Mouse (Mus musculus) gastrocnemius, postnatal 25 days (tissue): Measurements from ENCODE around the gene Tlr9. TPM values are rescaled to one million over a fixed set of nuclear protein-coding genes. Genes with fewer than 3 reads are reported as not detected.

Experiments used
- DNase-seq: peaks from one replicate; pipeline ENCODE4 v3.0.0; 2022
- total RNA-seq, 2 experiments: library from RNA; stranded (reverse); gene quantifications; 1 replicate in 1 of 2; 2 replicates in 1 of 2; pipeline ENCODE4 v1.2.3; 2021

The Tlr9 gene
- total RNA-seq, 2 experiments from 2014 or later, result 0.21 to 0.33 TPM

DNA sequence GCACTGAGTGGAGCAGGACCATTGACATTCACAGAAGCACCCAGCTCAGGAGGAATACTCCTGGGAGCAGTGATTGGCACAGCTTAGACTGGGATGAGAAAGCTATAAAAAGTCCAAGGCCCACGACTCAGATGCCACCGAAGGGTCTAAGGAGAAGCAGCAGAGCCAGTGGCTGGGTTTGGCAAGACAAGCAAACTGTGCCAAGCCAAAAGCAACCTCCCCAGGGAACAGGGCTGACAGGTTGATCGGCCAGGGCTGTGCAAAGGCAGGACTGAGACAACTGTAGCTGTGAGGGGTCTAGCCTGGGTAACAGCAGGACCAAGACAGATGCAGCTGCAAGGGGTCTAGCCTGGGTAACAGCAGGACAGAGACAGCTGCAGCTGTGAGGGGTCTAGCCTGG, 10.6 kb downstream of the Tlr9 start:
- no peak for DNase-seq

DNA sequence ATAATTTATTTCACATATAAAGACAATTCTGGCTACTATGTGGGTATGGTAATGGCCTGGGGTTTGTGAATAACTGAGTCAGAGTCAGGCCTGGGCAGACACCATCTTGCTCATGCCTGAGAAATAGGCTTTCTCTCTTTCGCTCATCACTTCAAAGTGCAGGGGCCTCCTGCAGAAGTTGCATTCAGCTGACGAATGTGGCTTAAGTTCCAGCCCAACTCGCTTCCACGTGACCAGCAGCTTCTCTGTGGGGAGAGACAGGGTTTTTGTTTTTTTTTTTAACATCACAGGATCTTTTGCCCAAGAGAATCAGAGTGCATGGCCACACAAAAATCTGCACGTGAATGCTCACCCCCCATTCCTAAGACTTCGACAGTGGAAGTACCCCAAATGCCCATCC, 11.6 kb downstream of the Tlr9 start:
- no peak for DNase-seq

DNA sequence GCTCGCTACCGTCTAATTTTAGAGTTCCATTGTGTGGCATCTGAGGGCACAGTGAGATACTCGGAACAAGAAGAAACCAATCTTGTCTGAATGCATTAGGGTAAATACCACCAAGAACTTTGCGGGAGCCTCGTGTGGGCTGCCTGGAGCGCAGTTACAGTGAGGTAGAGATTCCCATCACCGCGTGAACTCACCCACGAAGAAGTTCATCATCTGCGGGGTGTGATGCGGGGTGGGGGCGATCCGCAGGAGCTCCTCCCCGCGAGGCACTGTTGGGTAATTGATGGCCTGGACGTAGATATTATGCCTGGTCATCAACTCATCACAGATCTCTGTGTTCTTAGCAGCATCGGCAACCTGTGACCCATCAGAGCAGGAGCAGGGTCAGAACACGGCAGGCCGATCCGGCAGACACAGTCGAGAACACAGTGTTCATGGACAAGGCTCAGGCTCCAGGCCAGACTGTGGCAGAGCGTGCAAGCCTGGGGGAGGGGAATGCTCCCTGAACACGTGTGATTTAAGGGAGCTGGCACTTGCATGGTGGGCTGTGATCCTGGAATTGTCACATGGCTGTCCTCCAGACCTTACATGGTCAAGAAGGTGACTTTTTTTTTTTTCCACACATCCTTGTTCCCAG, 12.9 kb downstream of the Tlr9 start:
- DNase-seq, result peak; percentile 40

DNA sequence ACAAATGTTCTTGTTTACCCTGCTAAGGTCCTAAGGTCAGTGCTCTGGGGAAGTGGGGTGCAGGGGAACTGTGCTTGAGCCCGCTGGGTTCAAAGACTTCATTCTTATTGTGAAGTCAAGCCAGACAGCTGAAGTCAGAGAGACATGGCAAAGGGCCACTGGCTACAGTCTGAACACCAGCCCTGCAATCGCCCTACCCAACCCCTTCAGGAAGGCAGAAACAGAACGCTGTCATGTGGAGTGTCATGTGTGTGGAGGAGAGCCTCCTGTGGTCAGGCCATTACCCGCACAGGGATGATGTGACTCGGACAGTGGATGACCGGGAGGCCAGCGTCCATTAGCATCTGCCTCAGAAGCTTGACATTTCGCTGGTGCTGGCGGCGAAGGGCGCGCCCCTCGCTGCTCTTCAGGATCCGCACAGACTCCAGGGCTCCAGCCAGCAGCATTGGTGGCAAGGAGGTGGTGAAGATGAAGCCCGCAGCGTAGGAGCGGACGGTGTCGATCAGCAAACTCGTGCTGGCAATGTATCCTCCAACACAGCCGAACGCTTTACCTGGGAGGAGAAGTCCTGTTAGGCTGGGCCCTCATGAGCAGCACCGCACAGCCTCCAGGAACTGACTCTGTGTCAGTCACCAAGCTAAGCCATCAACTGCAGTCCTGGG, 13.9 kb downstream of the Tlr9 start:
- DNase-seq, result peak; percentile 21

DNA sequence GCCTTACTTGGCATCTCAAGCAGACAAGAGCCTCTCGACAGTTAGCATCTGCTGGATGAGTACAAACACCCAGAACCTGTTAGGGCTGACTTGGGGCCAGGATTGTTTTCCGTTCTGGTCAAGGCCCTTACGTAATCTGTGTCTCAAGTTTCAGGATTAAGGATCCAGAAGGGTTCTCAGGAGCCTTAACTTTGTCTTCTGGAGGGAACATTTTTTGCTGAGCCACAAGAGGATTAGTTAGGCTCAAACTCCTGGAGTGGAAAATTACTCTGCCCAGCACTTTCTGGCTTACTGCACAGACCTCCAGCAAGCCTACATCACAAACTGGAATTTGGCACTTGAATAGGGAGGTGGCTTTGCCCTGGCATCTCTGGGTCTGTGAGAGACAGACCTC, 14.4 kb downstream of the Tlr9 start:
- DNase-seq, result no peak

DNA sequence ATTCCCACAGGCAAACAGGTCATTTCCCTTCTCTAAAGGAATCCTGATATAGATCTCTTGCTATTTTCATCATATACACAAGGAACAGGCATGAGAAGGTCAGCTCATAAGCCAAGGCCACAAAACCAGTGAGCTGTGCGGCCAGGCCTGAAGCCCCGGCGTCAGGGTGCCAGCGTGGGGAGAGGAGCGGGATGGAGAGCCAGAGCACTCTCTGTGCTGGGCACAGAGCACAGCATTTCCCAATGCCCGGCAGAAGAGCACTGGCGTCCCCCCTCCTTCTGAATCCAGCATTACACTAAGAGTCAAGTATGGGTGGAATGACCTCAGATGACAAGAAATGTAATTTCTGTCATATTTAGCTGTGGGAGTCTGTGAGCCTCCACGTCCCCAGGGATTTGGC, 15.0 kb downstream of the Tlr9 start:
- DNase-seq, result no peak

DNA sequence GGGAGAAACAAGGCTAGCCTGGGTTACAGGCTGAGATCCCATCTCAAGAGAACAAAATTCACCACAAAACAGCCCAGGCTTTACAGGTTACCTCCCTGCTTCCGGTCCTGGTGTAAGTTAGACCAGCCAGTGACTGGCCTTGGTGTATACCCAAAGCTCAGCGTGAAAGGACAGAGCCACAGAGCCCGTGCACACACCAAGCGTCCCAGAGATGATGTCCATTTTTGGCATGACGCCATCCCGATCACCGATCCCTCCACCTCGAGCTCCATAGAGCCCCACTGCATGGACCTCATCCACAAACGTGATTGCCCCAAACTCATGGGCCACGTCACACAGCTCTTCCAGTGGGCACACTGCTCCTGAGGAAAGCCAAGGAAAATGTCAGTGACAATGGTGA, 15.5 kb downstream of the Tlr9 start:
- no peak for DNase-seq

DNA sequence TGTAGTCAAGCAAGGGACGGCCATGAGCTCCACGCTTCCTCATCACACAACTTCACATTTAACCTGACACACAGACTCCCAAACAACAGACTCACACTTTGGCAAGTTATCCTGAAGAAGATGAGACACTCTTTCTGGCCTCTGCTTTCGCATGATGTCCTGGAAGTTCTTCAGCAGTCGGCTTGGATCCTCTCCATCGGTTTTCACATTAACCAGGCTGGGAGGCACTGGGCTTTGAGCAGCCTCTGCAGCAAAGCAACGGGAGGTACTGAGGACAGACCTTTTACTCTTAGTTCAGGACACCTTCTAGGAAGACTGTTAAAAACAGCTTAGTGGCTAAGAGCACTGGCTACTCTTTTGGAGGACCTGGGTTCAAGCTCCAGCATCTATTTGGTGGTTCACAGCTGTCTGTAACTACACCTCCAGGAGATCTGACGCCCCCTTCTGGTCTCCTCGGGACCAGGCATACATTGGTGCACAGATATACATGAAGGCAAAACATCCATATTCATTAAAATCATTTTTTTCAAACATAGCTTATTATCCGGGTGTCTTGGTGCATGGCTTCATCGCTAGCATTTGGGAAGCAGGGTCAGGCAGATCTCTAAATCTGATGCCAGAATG, 19.3 kb downstream of the Tlr9 start:
- no peak for DNase-seq

DNA sequence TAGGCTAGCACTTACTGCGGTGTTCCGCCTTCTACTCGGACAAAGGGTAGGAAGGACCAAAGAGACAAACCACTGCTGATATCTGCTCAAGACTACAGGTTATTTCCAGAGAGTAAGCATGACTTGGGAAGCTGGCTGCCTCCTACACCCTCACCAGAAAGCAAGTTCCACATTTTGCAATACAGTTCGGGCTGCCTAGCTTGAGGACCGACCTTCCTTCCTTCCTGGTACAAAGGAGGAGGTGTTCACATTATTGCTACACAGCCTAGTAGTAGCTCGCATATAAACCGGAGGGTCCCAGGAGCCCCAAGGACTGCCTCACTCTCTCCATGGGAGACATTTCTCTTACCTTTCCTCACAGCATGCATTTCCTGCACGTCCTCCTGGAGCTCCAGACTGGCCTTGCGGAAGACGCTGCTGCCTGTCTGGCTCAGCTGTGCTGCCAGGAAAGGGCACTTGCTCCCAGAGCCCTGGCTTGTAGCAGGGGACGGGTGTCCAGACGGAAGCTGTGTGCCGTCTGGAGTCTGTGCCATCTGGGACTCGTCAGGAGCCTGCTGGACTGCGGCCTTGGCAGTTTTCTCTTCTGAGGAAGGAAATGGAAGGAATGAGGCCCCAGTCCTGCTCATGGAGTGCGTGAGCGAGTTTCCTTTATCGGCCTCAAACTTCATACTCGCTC, 20.6 kb downstream of the Tlr9 start:
- peak; percentile 58 for DNase-seq

DNA sequence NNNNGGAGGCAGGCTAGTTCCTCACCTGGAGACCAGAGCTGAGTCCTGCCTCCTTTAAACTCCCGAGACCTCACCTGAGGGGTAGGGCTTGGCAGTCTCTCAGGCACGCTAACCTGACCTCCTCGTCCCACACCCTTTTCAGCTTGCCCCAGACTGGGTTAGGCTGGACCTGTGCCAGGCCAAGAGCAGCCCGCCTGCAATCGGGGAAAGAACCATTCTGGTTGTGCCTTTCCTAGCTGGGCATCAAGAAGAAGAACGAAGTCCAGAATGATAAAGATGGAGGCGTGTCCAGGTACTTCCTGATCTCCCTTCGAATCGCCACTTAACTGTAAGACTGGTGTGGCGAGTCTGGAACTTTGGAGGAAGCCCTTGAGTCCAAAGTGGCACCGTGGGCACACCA, 27.2 kb downstream of the Tlr9 start:
- no peak for DNase-seq

DNA sequence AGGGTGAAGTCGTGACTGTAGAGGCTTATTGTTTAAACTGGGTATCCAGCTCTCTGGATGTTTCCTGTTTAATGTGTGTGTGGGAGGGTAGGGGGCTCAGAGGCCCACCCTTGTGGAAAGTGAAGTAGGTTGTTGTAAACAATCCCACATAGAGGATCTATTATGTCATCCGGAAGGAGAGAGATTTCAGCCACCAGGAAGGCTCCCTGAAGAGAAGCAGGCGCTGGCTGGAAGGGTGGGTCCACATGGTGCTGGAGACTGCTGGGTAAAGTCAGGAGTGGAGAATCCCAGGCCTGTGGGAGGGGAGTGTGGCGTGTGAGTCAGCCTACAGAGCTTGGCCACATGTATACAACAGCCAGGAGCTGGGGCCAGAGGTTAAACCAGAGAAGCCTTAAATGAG, 27.8 kb downstream of the Tlr9 start:
- no peak for DNase-seq

DNA sequence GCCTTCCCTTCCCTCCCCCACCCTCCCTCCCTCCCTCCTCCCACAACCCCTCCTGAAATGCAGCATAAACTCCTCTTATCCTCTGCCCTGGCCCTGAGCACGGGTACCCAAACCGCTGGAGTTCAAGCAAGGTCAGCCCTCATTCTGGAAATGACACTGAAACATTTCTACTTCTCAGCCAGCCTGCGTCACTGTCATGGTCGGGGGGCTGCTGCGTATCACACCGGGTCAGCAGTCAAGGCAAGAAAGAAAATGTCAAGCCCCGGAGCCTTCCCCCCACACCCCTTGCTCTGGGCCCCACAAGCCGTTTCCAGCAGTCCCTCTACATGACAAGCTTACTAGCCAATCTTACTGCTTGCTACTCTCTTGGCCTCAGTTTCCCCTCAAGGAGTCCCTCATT, 28.7 kb downstream of the Tlr9 start:
- no peak for DNase-seq

DNA sequence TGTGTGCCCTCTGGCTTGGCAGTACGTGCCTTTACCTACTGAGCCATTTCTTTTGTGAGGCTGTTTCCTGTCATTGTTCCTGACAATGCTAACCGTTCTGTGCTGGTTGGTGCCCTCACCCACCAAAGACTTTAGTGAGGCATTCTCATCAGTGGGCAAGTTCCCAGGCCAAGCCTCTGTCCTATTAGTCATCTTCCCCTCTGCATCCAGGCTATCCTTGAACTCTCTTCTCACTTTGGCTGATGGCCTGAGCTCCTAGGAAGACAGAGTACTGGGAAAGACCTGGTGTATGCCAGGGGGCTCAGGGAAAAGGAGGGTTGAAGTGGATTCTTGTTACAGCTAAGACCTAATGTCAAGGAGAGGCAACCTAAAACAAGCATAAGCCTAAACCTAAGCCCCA, 31.6 kb downstream of the Tlr9 start:
- DNase-seq, result no peak

DNA sequence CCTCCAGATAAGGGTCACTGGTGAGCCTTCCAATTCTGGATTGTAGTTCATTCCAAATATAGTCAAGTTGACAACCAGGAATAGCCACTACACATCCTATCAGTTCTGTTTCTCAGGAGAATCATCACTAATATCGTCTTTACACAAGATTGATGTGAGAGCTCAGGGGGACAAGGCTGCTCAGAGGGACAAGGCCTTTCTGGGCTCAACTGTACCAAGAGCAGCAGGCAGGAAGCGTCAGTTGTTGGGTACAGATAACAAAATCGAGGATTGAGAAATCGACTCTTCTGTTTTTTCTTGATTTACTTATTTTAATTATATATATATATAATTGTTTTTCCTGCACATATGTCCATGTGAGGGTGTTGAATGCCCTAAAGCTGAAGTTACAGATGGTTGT, 36.0 kb downstream of the Tlr9 start:
- no peak for DNase-seq

DNA sequence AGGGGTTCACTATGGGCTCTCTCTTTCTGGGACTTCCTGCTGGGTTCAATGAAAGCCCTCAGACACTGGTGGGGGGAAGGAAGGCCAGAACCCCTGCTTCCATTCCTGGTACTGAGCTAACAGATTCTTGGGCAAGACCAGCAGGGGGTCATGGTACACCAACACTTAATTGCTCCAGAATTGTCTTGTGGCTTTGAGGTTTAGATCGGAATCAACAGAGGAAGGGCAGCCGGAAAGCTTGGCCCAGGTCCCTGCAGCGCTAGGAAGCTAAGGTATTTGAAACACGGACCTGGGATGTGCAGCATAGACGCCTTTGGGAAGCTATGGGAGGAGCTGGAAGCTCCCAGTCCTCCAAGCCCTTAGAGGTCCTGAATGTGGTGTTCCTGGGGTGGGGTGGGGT, 36.6 kb downstream of the Tlr9 start:
- DNase-seq, result no peak

DNA sequence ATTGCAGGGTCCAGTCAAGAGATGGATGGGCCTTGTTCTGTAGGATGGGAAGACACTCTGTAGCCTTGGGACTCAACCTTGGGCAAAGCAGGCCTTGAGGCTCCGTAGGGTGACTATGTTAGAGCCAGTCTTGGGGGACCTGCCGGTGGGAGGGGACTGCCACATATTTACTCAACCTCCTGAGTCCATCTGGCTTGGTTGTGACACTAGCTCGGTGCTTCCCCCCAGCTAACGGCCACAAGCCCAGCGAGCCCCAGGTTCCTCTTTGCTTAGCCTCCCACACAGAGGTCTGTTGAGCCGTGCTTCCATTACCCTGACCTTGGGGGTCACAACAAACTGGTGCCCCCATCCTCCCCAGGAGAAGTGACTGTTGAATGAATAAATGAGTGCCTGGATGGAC, 38.7 kb downstream of the Tlr9 start:
- no peak for DNase-seq

DNA sequence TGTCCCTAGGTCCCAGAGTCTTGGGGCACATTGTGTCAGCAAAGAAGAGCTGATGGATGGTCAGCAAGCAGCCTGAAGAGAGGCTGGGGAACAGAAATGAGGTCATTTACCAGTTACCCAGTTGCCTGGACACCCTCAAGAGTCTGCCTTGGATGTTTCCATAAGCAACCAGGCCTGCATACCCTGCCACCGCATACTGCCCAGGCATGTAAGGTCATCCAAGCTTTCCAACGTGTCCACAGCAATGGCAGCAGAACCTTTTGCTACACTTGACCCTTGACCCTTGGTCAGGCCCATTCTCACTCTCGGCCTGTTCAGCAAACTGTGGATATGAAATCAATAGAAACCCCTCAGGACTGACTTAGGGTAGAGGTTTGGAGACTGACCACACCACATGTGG, 39.1 kb downstream of the Tlr9 start:
- no peak for DNase-seq

DNA sequence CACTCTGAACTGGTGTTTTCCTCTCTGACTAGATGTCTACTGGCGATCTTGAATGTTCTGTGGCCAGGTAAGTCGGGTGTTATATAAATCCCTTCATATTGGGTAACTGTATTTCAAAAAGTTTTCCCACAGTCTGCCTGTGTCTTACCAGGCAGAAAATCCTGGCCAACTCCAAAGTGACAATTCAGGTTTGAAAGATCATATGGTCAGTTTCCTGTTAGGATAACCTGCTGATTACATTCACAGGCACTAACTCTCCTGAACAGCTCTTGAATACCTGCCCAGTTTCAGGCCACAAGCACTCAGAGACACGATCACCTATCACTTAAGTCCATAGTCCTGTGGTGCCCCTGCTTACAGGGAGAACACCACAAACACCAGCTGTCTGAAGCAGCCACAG, 39.7 kb downstream of the Tlr9 start:
- no peak for DNase-seq

DNA sequence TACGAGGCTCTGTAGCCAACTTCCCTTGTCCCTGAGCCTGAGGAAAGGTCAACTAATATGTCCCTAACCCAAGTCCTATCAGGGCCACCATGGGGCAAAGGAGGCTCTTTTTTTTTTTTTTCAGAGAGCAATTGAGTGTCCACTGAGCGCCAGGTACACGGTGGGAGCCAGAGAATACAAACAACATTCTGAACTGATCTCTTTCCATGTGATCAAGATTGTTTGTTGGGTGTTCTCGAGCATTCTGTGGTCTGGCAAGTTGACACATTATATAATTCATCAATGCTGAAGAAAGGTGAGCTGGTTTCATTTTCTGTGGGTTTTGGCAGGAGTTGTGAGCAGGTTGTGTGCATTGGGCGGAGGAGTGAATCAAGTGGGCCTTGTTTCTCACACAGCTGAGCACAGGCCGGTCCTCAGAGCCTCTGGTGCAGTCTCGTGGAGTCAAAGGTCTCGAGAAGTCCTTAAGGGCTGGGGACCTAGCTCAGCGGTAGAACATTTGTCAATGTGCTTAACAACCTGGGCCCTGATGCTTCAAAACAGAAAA, 41.1 kb downstream of the Tlr9 start:
- DNase-seq, result no peak

DNA sequence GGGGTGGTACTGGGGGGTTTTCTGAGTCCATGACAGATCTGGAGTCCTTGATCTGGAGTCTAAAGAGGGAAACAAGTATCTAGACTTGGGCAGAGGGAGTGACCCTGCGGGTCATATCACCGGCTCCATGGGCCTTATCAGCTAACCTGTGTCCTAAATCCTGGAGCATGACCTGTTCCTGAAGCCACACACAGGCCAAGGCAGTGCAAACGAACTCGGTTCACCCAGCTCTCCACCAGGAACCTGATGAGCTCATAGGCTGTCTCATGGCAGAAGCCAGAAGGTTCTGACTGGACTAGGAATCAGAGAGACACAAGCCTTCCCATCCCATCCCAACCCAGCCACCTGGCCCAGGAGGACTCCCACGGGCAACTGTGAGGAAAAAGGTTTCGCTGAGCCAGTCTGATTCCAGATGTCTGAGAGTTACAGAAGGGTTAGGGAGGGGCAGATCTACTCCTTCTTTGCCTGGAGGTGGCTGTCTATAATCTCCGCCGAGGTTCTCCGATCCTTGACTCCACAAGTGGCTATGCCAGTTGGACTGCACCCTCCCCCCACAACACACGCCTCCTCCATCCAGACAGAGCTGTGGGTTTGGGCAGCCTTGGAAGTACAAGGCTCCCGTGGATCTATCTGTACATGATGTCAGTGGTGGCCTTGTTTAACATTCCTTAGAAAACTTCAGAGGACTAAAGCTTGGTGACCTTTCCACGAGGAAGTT, 43.1 kb downstream of the Tlr9 start:
- no peak for DNase-seq

DNA sequence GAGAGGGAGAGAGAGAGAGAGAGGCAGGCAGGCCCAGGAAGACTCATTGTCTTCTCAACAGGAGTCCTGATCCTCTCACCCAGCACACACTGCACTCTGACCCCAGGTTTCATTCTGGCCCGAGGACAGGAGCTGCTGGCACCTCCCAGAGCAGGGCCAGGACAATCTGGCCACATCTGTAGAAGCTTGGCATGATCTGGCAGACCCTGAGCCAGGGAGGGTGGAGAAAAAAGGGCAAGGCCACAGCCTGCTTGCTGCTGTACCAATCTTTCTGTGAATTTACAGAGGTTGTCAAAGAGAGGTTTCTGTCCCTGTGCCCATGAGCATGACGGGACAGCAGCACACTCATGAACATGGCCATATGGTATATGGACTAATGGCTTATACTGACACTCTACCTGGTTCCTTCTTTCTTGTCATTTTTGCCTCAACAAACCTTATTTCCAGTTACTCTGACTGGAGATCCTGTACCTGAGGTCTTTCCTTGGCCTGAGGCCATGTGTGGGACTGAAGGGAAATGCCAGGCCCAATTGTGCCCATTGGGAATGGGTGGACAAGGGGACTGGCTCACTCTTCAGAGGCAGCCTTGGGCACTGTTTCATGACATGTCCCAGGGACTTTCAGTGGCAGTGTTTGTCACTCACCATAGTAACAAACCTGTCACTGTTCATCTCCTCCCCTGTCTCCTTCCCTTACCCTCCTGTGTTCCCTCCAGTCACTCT, 44.7 kb downstream of the Tlr9 start:
- DNase-seq, result no peak

DNA sequence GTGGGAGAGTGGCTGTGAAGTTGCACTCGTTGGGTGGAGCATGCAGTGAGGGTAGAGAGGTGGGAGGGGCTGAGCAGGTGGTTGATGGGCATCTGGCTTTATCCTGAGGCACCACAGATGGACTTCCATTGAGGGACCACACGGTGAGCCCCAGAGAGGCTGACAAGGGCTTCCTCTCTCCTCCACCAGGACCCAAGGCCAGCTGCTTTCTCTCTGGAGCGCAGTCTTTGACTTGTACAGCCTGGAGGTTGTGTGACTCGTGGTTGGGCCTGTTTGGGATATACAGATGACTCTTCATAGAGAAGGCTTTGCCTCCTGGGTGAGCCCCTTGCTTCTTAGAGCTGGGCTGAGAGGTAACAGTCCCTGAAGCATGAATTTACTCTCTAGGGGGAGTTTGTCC, 46.0 kb downstream of the Tlr9 start:
- DNase-seq, result no peak
